Mouse (Mus musculus): ENCODE measurements at regions not wholly inside any gene's neighbourhood (a gene's known extent, or its start where the extent isn't known, plus 50 kb on each side); places are given as distances from the start of the nearest gene placed in this dataset.

GRCm38 (mm10) chr8:26921531-26922177 is 55.5 kb upstream of the Zfp703 start:
- DNase-seq (ENCODE audit: low spot score in 2 of 2), result no peak

DNA sequence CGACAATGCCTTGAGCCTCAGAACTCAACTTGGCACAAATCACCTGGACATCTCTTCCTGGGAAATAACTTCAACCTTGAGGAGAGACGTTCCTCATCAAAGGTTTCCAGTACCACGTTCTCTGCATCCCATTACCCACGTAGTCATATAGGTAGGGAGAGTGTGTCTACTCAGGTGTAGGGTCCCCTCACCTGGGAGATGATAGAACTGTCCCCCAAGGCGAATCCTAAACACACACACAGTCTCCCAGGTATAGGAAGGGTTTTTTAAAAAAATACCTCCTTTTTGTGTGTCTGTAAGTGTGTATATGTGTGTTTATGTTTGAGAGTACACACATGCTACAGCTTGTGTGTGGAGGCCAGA is 55.0 kb upstream of the Zfp703 start:
- no peak for DNase-seq (ENCODE audit: low spot score in 2 of 2)

GRCm38 (mm10) chr8:26923166-26923565 is 54.0 kb upstream of the Zfp703 start:
- no peak for DNase-seq (ENCODE audit: low spot score in 2 of 2)
